Mouse (Mus musculus) myocyte (in vitro differentiated cells): ENCODE measurements around the gene Gm10142. TPM values are rescaled to one million over a fixed set of nuclear protein-coding genes. Genes with fewer than 3 reads are reported as not detected.
"Not testable (repeated sequence)": the region's sequence is repeated elsewhere in the genome, so short reads cannot be mapped to it uniquely, and the experiment has no call there.

Experiments used
- H3K27me3 ChIP-seq: one replicate; pipeline ENCODE4 v1.6.1; 2011; ENCODE audit not compliant: control insufficient read depth, insufficient read depth, insufficient read length
- H3K36me3 ChIP-seq: one replicate; pipeline ENCODE4 v1.6.1; 2011; ENCODE audit not compliant: control insufficient read depth, insufficient read depth
- H3K4me2 ChIP-seq: one replicate; pipeline ENCODE4 v1.6.1; 2011; ENCODE audit warnings: low read depth, control low read depth
- H3K4me3 ChIP-seq: one replicate; pipeline ENCODE4 v1.5.1; 2011; ENCODE audit warnings: mild to moderate bottlenecking, control low read depth, moderate library complexity
- H3K79me2 ChIP-seq: one replicate; pipeline ENCODE4 v1.6.1; 2011; ENCODE audit not compliant: control insufficient read depth, insufficient read depth
- H3ac ChIP-seq: one replicate; pipeline ENCODE4 v1.6.1; 2011; ENCODE audit not compliant: control insufficient read depth, insufficient read length
- CEBPB ChIP-seq: IDR thresholded peaks from 2 replicates; pipeline ENCODE4 v1.6.1; 2011; ENCODE audit warnings: mild to moderate bottlenecking, moderate library complexity; ENCODE audit not compliant: poor library complexity, insufficient read depth, severe bottlenecking
- E2F4 ChIP-seq: IDR thresholded peaks from one replicate; pipeline ENCODE4 v1.6.1; 2011; ENCODE audit warnings: mild to moderate bottlenecking, control low read depth, moderate library complexity; ENCODE audit not compliant: insufficient read depth
- MAX ChIP-seq: IDR thresholded peaks from one replicate; pipeline ENCODE4 v1.6.1; 2011; ENCODE audit warnings: low read depth, mild to moderate bottlenecking, control low read depth
- MYOD1 ChIP-seq, 3 experiments: IDR thresholded peaks; one replicate each; pipeline ENCODE4 v1.6.1; 2011; ENCODE audit warnings: control low read depth in 2 of 3, low read depth in 2 of 3, mild to moderate bottlenecking in 2 of 3, moderate library complexity in 1 of 3; ENCODE audit not compliant: insufficient read length in 2 of 3, control insufficient read depth in 1 of 3
- MYOG ChIP-seq, 3 experiments: IDR thresholded peaks; one replicate each; pipeline ENCODE4 v1.6.1; 2011; ENCODE audit warnings: control low read depth in 2 of 3, low read depth in 2 of 3, mild to moderate bottlenecking in 2 of 3; ENCODE audit not compliant: insufficient read length in 2 of 3, control insufficient read depth in 1 of 3, insufficient read depth in 1 of 3
- POLR2A ChIP-seq: IDR thresholded peaks from one replicate; pipeline ENCODE4 v1.6.1; 2011; ENCODE audit warnings: low read depth, mild to moderate bottlenecking, control low read depth, moderate library complexity; ENCODE audit not compliant: insufficient read length
- POLR2AphosphoS2 ChIP-seq: IDR thresholded peaks from one replicate; pipeline ENCODE4 v1.6.1; 2011; ENCODE audit warnings: low read depth, control low read depth; ENCODE audit not compliant: insufficient read length
- REST ChIP-seq: IDR thresholded peaks from one replicate; pipeline ENCODE4 v1.6.1; 2011; ENCODE audit warnings: mild to moderate bottlenecking, control low read depth, moderate library complexity; ENCODE audit not compliant: insufficient read depth, insufficient read length
- SRF ChIP-seq: IDR thresholded peaks from one replicate; pipeline ENCODE4 v1.6.1; 2011; ENCODE audit warnings: low read depth; ENCODE audit not compliant: control insufficient read depth, insufficient read length
- TCF12 ChIP-seq: IDR thresholded peaks from one replicate; pipeline ENCODE4 v1.6.1; 2011; ENCODE audit warnings: mild to moderate bottlenecking, control low read depth; ENCODE audit not compliant: poor library complexity, insufficient read depth, severe bottlenecking
- TCF3 ChIP-seq: IDR thresholded peaks from one replicate; pipeline ENCODE4 v1.6.1; 2011; ENCODE audit warnings: low read depth, control low read depth; ENCODE audit not compliant: insufficient read length
- USF1 ChIP-seq: IDR thresholded peaks from one replicate; pipeline ENCODE4 v1.6.1; 2011; ENCODE audit warnings: low read depth, mild to moderate bottlenecking, control low read depth, moderate library complexity
- polyA plus RNA-seq: library from polyadenylated mRNA; unstranded; fragments of >200 nt; fragmentation: generic; extraction: Trizol; gene quantifications from one replicate; pipeline ENCODE4 v1.2.1, GENCODE M21; 2012; ENCODE audit warnings: missing spikeins

The Gm10142 gene
- polyA plus RNA-seq, 1 experiment: not detected

DNA sequence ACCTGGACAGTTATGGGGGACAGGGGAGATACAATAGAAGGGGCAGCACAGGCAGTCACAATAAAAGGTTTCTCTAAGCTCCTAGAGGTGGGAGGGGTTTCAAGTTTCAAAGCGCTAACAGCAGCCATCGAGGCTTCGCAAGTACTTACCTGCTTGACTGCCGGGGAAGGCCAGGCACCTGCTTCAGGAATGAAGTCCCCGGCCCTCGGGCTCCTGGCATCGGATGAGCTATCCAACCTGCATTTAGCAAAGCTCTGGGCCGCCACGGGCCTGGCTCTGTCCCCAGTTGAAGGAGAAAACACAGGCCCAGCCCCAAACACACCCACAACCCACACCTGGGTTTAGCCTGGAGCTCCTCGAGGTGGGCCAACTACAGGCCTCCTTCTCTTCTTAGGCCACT lies 28.6 kb upstream of the Gm10142 start:
- peaks cover 68% of the 10 kb centered on the region for H3K27me3 ChIP-seq
- H3K4me2 ChIP-seq: no peak overlapping the region

DNA sequence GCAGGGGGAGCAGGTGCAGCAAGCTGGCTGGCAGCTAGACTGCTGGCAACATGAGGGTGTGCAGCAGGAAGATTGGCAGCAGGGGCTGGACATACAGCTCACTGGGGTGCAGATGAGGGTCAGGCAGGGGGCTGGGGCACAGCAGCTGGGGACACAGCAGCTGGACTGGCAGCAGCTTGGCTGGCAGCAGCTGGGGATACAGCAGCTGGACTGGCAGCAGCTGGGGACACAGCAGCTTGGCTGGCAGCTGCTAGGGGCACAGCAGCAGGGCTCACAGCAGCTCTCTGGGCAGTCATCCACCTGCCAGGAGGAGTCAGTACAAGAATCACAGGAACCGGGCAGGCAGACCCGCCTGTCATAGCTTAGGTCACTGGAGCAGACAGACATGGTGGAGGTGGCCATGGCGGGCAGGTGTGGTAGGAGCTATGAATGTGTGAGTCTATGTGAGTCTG lies 25.2 kb upstream of the Gm10142 start, which contains the start of gene Gm19402:
Gene Gm19402 (minus strand): TSS at position 402 of the 452 bp plus-strand sequence.
- not testable (repeated sequence) for H3K36me3 ChIP-seq, H3K79me2 ChIP-seq, H3ac ChIP-seq, H3K4me2 ChIP-seq, H3K4me3 ChIP-seq
- TF ChIP-seq MYOD1 (IDR thresholded peaks at IDR 0.05; ENCODE audit: control insufficient read depth in 1 of 3, insufficient read length in 2 of 3, low read depth in 2 of 3): peak in 2 of 3 experiments; percentile 30 to 72
- peak; percentile 80 for TF ChIP-seq TCF3
- TF ChIP-seq MYOG (IDR thresholded peaks at IDR 0.05; ENCODE audit: control insufficient read depth in 1 of 3, insufficient read depth in 1 of 3, insufficient read length in 2 of 3, low read depth in 2 of 3): peak in 2 of 3 experiments; percentile 48 to 74
- peaks cover 52% of the 10 kb centered on the region for H3K27me3 ChIP-seq

More for the DNA sequence above, 28.6 kb upstream of the Gm10142 start:
- Histone ChIP-seq H3ac (no peak overlapping the region), H3K36me3 (no peaks in the 10 kb centered on the region), H3K4me3 (no peak overlapping the region), H3K79me2 (no peaks in the 10 kb centered on the region)
- TF ChIP-seq TCF3: no peak
- TF ChIP-seq POLR2AphosphoS2: no peak
- TF ChIP-seq TCF12: no peak
- no peak for TF ChIP-seq REST
- no peak for TF ChIP-seq MYOG (IDR thresholded peaks at IDR 0.05; ENCODE audit: control insufficient read depth in 1 of 3, insufficient read depth in 1 of 3, insufficient read length in 2 of 3, low read depth in 2 of 3)
- TF ChIP-seq MAX: no peak
- TF ChIP-seq MYOD1 (IDR thresholded peaks at IDR 0.05; ENCODE audit: control insufficient read depth in 1 of 3, insufficient read length in 2 of 3, low read depth in 2 of 3): no peak
- no peak for TF ChIP-seq USF1

DNA sequence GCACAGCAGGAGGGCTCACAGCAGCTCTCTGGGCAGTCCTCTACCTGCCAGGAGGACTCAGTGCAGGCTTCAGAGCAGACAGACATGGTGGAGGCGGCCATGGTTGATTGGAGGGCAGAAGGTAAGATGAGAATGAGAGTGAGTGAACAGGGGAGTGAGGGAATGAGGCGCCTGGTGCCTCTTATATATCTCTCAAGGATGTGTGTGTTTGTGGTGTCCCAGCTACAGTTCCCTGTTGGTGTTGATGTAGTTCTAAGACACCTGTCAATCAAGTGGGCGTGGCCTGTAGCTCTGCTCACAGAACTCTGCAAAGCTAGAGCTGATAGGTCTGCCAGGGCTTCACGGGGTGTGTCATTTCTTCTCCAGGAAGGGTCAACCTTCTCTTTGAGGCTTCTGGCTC lies 18.5 kb upstream of the Gm10142 start, which contains the start of gene Gm9508:
Gene Gm9508 (minus strand): TSS at position 101 of the 400 bp plus-strand sequence.
- Histone ChIP-seq H3K27me3 (peaks cover 7% of the 10 kb centered on the region), H3K79me2 (no peaks in the 10 kb centered on the region), H3K36me3 (no peaks in the 10 kb centered on the region), H3ac (no peak within 1 kb of the TSS), H3K4me3 (no peak within 1 kb of the TSS), H3K4me2 (no peak within 1 kb of the TSS)
- TF ChIP-seq SRF (no peak), MYOD1 (IDR thresholded peaks at IDR 0.05; ENCODE audit: control insufficient read depth in 1 of 3, insufficient read length in 2 of 3, low read depth in 2 of 3) (no peak), TCF12 (no peak), USF1 (no peak), TCF3 (no peak), CEBPB (no peak), E2F4 (no peak), POLR2A (no peak), POLR2AphosphoS2 (no peak), REST (no peak)

DNA sequence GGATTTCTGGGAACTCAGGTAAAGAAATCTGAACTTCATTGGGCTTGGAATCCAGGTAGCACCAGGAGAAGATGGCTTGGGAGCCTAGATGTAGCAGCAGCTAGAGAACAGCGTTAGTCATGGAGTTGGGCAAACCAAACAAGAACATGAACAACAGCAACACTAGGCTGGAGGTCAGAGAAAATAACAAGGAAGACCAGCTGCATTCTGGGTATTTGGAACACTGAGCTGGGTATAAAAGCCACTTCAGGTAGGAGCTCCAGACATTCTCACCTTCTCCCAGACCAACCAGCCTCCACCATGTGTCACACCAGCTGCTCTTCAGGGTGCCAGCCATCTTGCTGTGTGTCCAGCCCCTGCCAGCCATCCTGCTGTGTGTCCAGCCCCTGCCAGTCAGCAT lies 9.3 kb upstream of the Gm10142 start, which contains the start of gene Gm10272:
Gene Gm10272 (plus strand): TSS at position 301 of the 400 bp plus-strand sequence.
- Histone ChIP-seq H3K79me2 (no peaks in the 10 kb centered on the region), H3K27me3 (no peaks in the 10 kb centered on the region), H3ac (no peak within 1 kb of the TSS), H3K36me3 (no peaks in the 10 kb centered on the region), H3K4me2 (no peak within 1 kb of the TSS), H3K4me3 (no peak within 1 kb of the TSS)
- no peak for TF ChIP-seq SRF
- no peak for TF ChIP-seq MYOD1 (IDR thresholded peaks at IDR 0.05; ENCODE audit: control insufficient read depth in 1 of 3, insufficient read length in 2 of 3, low read depth in 2 of 3)
- TF ChIP-seq USF1: no peak
- TF ChIP-seq MYOG (IDR thresholded peaks at IDR 0.05; ENCODE audit: control insufficient read depth in 1 of 3, insufficient read depth in 1 of 3, insufficient read length in 2 of 3, low read depth in 2 of 3): no peak

DNA sequence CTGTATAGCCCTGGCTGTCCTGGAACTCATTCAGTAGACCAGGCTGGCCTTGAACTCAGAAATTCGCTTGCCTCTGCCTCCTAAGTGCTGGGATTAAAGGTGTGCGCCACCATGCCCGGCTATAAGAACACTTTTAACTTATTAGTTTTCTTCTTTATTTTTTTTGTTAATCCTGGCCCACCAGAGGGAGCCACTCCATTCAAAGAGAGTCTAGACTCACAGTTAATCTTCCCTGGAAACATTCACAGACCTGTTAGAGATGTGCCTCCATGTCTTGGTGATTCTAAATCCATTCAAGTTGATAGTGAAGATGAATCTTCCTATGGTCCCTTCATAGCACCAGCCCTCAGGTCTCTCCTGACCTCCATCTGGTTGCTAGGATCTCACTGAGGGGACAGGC lies 5.8 kb upstream of the Gm10142 start:
- Histone ChIP-seq H3K4me3 (no peak overlapping the region), H3K79me2 (no peaks in the 10 kb centered on the region), H3K27me3 (no peaks in the 10 kb centered on the region), H3K36me3 (no peaks in the 10 kb centered on the region), H3K4me2 (no peak overlapping the region), H3ac (no peak overlapping the region)
- TF ChIP-seq SRF (no peak), POLR2AphosphoS2 (no peak), E2F4 (no peak), MYOD1 (IDR thresholded peaks at IDR 0.05; ENCODE audit: control insufficient read depth in 1 of 3, insufficient read length in 2 of 3, low read depth in 2 of 3) (no peak), MYOG (IDR thresholded peaks at IDR 0.05; ENCODE audit: control insufficient read depth in 1 of 3, insufficient read depth in 1 of 3, insufficient read length in 2 of 3, low read depth in 2 of 3) (no peak), REST (no peak), USF1 (no peak), CEBPB (no peak), TCF12 (no peak), MAX (no peak), TCF3 (no peak), POLR2A (no peak)

DNA sequence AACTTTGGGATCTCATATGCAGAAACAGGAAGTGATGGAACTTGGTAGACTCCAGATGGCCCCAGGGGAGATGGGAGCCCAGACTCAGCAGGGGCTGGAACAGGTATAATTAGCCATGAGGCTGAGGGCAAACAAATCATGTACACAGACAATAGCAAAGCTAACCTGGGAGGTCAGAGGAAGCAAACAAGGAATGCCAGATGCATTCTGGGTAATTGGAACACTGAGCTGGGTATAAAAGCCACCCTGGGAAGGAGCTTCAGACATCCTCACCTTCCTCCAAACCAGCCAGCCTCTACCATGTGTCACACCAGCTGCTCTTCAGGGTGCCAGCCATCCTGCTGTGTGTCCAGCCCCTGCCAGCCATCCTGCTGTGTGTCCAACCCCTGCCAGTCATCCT lies 4.5 kb upstream of the Gm10142 start, which contains the start of gene Gm10024:
Gene Gm10024 (plus strand): TSS at position 301 of the 400 bp plus-strand sequence.
- H3K36me3 ChIP-seq, H3K79me2 ChIP-seq, H3K27me3 ChIP-seq, H3ac ChIP-seq, H3K4me2 ChIP-seq, H3K4me3 ChIP-seq: not testable (repeated sequence)
